Mouse (Mus musculus) heart, adult 18-20 months (tissue): ENCODE measurements around the gene Mkrn2. TPM values are rescaled to one million over a fixed set of nuclear protein-coding genes. Genes with fewer than 3 reads are reported as not detected.

Source experiments
- DNase-seq, 2 experiments: peaks; one replicate each; pipeline ENCODE4 v3.0.0; 2021 to 2022; ENCODE audit warnings: mixed read lengths in 1 of 2
- long read RNA-seq, 2 experiments: library from polyadenylated mRNA; stranded (forward); transcript quantifications; one replicate each; pipeline ENCODE4 v2.0.0; 2021
- total RNA-seq, 2 experiments: library from RNA; stranded (reverse); gene quantifications; 2 replicates each; pipeline ENCODE4 v1.2.3; 2021

The Mkrn2 gene
- total RNA-seq = 10 to 100 TPM; 36.7 to 41.0 TPM
- long read RNA-seq, experiment 1, full-length matches to known transcripts = 24 of 30 reads
- long read RNA-seq, experiment 1, partial matches to known transcripts = 3 of 30 reads
- long read RNA-seq, experiment 1, other reads (novel, unspliced or antisense) = 3 of 30 reads
- long read RNA-seq, experiment 2, full-length matches to known transcripts = 9 of 16 reads
- long read RNA-seq, experiment 2, partial matches to known transcripts = 4 of 16 reads
- long read RNA-seq, experiment 2, other reads (novel, unspliced or antisense) = 3 of 16 reads

DNA sequence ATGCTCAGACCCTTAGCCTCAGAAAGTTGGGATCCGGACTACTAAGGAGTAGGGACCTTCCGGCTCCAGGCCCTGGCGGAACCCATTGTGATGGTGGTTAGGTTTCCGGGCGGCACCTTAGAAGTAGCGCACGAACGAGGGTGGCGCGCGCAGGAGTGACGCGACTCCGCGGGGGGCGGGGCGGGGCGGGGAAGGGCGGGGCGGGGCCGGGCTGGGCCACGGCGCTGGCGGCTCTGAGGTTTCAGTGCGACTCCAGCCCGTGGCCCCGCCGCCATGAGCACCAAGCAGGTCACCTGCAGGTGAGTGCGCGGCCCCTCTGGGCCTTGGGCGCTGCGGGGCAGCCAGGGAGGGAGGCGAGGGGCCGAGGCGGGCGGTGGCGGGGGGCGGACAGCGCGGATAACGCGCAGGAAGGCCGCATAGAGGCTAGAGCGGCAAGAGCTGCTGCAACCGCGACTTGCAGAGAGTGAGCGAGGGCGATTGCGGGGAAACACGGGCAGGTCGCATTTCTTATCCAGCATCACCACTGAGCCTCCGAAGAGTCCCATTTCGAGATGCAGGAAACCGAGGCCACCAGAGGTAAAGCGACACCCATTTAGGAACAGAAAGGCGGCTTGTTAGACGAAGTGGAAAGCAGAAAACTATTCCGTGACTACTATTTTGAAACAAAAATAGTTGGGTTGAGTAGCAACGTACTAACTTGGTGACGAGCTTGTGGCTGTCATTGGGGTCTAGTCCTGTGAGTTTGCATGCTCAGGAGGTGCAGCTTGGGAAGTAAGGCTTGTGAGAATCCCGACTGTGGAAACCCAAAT lies at the start of gene Mkrn2:
Mkrn2 (plus strand) TSS at position 188 of the 809 bp plus-strand sequence.
- peak; percentile 80 to 90 for DNase-seq

DNA sequence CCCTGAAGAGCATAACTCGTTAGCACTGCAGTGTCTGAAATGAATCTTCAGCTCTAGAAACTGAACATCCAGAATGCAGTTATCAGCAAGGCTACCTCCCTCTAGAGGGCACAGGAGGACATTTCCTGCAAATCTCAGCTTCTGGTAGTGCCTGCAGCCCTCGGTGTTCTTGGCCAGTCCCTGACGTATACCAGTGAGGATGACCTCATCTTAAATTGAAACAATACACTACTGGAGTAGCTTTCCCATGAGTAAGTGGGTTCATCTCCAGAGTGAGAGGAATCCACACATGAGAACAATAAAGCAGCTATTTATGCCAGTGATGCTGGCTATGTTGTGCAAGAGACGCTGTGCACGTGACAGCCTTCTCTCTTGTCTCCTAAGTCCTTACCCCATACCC lies 46.2 kb upstream of the Mkrn2 start:
- DNase-seq = no peak

DNA sequence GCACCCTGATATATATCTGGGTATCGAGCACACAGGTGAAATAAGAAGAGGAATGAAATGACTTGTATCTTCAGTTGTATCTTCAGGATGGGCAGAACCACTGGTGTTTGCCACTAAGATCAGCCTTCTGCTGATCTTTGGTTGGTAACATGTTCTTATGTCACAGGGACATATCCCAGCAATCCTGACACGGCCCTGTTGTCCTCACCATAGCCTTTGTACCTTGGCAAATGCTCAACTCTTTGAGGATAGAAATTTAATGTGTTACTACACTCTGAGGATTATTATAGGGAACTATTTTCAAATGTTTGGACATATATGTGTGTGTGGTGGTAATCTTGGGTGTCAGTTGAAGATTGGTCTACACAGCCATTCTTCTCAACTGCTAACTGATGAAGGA lies 43.5 kb upstream of the Mkrn2 start:
- DNase-seq = no peak

DNA sequence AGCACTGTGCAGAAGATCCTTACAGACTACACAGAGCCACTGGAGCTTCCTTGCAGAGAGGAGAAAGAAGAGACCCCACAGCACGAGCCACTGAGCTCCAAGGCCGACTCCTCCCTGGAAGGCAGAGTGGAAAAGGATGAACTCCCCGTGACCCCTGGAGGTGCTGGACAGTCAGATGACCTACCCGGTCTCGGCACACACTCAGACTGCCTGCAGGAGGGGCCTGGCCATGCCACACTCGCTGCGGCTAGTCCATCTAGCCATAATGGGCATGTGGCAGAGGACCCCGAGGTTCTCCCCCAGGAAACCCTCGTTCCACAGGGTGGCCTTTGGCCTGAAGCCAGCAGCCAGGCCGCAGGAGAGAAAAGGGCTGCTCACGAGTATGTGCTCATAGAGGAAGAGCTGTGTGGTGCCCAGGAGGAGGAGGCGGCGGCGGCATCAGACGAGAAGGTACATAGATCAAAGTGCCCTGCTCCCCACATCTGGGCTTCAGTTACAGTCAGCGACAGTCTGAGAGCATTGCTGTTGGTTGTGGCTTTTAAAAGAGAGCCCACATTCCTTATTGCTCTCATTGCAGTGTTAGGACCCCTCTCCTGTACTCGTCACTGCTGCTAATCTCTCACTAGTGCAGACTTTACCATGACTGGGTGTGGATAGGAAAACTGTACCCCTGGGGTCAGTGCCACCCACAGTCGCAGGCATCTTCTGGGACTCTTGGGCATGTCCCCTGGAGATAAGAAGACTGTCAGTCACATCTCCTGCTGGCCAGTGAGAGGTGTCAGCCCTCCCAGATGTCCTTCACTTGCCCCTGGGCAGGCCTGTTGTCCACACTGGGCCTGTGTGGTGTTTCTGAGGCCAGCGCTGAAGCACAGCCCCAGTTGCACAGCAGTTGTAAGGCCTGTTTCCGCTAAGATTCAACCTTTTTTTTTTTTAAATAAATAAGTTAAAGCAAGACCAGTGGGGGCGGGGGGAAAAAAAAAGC lies 41.8 kb upstream of the Mkrn2 start:
- peak; percentile 29 to 33 for DNase-seq

DNA sequence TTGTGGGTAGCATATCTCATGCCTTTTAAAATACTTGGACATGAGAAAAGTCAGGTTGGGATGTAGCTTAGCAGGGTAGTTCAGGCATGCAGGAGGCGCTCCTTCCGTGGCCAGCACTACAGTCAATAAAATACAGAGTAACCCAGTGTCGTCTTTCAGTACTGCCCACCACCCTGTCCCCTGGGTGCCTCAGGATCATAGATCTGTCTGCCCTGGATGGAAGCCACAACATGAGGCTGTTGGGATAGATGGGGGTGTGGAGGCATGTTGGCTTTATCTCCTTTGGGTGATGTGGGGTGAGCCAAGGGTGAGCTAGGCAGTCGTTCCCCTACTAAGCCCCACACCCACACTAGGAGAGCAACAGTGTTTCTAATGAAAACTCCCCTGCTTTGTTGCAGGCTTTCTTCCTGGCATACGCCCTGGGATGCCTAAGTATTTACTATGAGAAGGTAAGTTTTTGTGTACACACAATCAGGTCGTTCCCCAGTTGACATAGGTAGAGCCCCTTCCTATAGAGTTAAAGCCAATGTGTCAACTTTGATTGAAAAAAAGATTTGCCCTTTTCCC lies 36.1 kb upstream of the Mkrn2 start:
- DNase-seq = no peak

DNA sequence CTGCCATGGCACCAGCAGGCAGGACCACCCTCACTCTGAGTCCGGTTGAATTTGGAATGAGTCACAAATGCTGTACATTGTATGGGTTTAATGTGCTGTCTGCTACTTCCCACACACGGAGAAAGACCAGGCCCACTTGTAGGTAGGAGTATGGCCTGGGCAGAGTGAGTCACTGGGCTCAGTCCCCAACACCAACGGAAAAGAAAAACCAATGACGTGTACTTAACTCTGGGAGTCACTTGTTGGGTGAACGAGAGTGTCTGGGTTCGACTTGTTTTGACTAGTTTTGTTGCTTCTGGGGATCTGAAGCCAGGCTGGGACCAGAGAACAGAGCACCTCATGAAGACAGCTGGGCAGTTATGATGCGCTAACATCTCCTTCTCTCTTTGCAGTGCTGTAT lies 27.5 kb upstream of the Mkrn2 start:
- DNase-seq = no peak

DNA sequence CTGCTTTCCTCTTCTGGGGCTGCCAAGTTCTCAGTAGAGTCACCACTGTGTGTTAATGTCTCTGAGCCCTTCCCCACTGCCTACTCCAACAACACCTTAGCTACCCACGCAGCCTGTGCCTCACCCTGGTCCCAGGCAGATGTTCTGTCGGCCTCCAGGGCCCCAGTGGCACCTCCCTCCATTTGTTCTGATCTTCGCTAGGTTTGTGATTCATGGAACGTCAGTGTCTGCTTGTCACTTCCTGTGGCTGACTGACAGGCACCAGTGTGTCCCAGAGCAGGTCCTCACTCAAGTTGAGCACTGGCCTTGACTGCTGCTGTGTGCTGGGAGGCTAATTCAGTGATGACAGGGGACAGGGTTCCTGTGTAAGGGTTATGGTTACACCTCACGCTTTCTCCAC lies 24.3 kb upstream of the Mkrn2 start:
- DNase-seq = no peak

DNA sequence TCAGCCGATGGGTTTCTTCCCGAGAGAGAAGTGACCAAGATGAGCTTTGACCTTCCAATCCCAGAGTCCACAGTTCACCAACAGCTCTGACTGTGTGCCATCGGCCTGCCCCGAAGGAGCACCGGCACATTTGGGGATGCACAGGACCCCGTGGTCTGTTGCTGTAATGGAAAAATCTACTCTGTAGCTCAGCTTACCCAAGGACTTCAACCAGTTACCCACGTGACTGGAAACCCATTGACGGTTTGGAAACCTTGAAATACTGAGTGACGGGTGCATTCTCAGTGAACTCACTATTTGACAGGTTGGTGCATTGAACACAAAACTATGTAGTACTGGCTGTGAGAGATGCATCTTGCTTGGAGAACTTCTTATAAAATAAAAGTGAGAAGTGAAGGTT lies 23.8 kb upstream of the Mkrn2 start:
- DNase-seq = no peak

DNA sequence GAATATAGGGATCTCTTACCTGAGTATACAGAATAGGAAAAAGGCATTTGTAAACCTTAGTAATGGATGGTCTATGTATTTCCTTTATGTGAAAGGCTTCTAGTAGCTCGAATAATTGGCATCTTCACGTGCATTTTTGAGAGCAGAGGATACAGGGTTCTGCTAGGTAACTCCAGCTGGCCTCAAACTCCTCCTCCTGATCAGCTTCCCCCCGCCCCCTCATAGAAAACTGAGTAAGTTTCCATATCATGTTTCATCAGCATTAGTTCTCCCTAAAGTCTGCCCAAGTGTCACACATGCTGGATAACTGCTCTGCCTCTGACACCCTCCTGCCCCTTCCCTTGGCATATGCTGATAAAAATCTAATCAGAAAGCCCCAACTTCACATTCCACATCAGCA lies 20.9 kb upstream of the Mkrn2 start:
- DNase-seq = no peak

DNA sequence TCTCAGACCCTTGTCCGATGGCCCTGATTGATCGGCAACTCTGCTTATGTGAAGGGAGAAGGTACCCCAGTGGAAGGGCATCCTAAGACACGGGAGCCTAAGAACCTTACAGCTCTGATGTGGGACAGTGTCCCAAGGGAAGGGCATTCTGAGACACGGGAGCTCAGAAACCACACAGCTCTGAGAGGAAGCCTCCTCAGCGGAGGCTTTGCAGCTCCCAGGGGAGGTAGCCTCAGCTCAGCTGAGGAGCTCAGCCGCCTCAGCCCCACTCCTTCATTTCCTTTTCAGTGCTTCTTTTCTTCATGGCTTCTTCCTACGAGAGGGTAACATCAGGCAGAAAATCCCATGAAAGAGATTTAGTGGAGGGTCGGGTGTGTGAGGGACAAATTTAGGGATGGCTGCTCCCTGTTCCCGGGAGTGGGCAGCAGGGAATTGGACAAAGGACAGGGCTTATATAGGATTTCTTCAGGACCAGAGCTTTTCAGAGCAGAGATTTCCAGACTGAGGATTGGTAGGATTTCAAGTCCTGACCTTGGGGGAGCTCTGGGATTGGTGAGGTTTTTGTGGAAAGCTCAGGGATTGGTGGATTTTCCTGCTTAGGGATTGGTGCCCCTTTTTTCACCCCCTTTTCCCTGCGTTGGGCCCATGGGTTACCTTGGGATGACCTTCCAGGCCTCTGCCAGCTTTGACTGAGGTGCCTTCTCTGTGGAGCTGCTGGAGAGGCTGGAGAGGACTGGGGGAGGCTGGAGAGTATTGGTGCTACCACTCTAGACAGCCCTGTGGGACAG lies 19.2 kb upstream of the Mkrn2 start:
- no peak for DNase-seq

DNA sequence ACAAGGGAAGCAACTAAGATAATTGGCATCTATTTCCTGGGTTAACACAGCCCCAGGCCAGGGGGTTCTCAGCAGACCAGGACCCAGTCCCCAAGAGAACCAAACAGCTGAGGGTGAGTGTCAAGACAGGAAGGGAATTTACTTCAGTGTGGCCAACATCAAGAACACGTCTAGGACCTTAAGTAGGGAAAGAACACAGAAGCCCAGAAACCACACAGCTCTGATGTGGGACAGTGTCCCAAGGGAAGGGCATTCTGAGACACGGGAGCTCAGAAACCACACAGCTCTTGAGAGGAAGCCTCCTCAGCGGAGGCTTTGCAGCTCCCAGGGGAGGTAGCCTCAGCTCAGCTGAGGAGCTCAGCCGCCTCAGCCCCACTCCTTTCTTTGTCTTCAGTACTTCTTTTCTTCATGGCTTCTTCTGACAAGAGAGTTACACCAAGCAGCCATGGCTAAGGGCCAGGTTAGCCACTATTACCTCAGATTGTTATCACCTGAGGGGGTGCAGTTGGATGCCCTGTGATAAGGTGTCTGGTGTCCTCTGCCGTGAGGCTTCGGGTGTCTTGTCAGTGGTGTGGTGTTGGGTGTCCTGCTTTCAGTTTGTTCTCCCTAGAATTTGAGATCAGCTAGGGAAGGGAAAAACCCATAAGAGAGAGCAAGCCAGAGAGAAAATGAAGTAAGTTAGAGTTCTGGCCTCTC lies 18.1 kb upstream of the Mkrn2 start:
- no peak for DNase-seq

DNA sequence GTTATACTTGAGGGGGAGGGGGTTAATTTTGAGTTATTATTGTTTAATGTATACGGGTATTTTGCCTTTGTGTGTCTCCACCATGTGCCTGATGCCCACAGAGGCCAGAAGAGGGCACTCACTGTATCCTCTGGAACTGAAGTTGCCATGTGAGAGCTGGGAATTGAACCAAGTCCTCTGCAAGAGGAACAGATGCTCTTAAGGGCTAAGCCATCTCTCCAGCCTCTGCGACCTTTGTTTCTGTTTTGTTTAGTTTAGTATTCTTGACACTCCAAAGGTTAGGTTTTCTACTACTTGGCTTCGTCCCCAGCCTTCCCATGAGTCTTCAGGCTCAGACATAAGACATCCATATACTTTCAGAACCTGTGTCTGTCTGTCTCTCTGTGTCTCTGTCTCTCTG lies 17.5 kb upstream of the Mkrn2 start:
- no peak for DNase-seq

DNA sequence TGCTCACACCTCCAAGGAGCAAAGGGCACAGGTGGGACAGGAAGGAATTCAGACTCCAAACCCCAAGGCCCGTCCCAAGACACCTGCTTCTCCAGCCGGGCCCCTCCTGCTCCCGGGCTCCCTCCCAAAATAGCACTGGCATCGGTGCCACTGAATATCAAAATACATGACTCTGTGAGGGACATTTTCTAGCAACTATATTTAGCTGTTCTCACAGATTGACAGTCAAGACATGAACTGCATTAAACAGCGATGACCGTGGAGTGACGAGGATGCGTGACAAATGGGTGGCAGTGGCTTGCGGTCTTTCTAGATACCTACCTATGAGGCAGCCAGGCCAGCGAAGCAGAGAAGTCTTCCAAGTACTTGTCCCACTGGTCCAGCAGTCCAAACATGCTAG lies 15.4 kb upstream of the Mkrn2 start:
- DNase-seq = peak; percentile 44 to 45

DNA sequence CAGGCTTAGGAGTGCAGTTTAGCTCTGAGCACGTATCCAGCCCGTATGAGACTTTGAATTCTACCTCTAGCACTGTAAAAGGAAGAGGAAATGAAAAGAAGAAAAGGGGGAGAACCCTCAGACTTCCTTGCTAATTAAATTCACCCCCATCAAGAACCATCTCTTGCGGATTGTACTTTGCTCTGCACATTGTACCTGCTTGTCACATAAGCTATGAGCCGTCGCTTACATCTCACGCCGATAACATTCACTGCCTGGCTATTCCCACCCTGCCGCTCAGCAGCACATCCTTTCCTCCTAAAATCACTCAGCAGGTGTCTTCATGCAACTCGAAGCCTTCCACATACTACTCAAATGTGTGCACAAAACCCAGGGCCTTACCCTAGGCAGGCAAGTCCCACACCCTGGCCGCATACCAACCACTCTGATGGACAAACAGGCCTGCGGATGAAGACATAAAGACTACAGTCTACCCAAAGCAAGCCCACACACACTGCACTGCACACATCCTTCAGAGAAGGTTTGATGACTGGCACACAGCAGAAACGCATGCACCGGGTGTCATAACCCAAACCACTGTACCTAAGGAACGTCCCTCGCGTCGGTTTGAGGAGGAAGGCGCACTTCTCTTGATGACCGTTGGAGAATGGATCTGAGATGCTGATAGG lies 9.9 kb upstream of the Mkrn2 start:
- no peak for DNase-seq

DNA sequence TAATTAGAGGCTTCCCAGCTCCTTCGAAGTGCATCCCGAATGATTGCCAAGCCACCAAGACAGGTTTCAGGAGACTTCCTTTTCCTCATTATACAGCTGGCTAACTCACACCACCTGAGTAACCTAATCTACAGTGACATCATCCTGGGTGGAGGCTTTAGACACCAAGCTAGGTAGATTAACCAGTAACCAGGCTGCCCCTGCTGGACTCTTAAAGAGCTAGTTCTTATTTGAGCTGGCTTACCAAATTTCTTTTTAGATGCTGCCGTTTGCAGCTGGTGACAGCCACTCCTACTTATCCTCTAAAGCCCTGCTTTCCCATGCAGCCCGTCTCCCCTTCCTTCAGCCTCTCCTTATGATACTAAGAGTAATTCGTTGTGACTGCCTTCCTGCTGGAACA lies 9.2 kb upstream of the Mkrn2 start, which contains the start of gene Mkrn2os:
Mkrn2os (minus strand) TSS at position 119 of the 400 bp plus-strand sequence.
- DNase-seq = no peak

DNA sequence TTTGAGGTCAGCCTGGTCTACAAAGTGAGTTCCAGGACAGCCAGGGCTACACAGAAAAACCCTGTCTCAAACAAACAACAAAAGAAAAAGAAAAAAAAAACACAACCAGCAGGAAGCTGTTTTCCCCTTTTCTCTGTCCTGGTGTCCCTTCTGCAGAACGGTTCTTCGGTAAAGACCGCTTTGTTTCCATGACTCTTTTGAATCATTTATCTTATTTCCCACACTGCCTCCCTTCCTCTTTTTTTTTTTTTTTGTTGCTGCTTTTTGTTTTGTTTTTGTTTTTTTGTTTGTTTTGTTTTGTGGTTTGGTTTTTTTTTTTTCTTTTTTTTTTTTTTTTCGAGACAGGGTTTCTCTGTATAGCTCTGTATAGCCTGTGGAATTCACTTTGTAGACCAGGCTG lies 8.4 kb upstream of the Mkrn2 start:
- no peak for DNase-seq

DNA sequence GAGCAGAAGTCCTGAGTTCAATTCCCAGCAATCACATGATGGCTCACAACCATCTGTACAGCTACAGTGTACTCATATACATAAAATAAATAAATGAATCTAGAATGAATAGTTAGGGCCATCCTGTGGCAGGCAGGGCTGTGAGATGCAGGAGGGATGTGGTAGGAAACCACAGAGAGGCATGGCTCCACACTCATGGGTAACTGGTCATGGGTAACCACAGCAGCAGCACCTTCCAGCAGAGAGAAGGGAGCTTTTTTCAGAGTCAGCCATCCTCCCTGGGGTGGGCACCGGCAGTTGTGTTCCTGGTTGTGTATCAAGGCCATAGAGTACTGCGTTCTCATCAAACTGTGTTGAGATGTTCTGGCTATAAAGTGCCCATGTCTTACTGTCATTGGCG lies 7.2 kb upstream of the Mkrn2 start:
- DNase-seq = no peak

DNA sequence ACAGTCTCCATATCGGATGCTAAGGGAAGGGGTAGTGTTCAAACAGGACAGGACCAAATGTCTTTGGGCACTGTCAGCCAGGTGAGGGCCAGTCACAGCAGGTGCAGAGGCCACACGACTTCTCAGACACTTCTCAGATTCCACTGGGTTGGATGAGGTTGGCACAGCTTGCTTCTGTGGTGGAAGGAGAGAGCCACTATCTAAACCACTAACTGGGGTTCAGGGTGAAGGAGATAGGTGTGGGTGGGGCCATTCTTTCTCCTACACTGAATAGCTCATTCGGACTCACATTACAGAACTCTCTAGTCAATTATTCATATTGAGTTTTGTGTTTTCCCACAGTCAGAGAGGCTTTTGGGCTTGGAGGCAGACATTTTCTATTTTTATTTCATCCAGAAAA lies 6.0 kb upstream of the Mkrn2 start:
- no peak for DNase-seq

DNA sequence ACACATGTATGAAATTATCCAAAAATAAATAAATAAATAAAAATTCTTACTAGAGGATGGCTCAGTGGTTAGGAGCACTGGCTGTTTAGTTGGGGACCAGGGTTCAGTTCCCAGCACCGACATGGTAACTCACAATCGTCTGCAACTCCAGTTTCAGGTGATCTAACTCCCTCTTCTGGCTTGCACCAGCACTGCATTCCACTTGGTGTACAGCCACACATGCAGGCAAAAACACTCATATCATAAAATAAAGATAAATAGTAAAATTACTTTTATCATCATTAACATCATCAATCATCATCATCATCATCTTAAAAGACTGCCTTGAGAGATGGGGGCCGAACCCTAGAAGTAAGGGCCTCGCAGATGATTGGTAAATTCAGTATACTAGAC lies 384 bp upstream of the Mkrn2 start:
- DNase-seq = no peak

DNA sequence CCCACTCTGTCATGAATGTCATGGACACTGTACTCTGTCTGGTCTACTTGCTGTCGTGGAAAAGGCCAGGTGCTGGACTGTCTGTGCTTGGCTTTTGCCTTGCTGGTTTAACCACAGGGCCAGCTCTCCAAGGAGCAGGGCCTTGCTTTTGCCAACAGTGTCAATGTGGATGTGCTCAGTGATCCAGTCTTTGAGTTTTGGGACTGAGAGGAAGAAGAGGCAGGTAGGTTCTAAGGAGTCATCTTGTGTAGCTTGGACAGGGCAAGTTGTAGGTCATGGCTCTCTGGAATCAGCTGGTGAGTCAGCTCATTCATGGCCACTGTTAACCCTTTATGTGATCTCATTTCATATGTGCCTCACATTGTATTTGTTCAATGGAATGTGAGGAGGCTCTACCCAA lies 4.8 kb downstream of the Mkrn2 start:
- no peak for DNase-seq
